Mouse (Mus musculus) hindbrain, embryonic 11.5 days (tissue): Measurements from ENCODE around the gene Orc5. TPM values are rescaled to one million over a fixed set of nuclear protein-coding genes. Genes with fewer than 3 reads are reported as not detected.

ENCODE experiments used
- ATAC-seq: fragments of 200-750 bp; cut with Nextera tagmentation; 2 replicates; pipeline ENCODE4 v1.8.0; 2017; ENCODE audit warnings: mild to moderate bottlenecking, moderate TSS enrichment, moderate library complexity; ENCODE audit not compliant: low FRiP score
- DNase-seq: peaks from one replicate; pipeline ENCODE4 v3.0.0-alpha.2; 2015; ENCODE audit warnings: low spot score
- H3K27ac ChIP-seq: fragments of 300-500 bp; sonication (generic); 2 replicates; pipeline ENCODE4 v1.5.1; 2014; ENCODE audit warnings: mild to moderate bottlenecking, low read depth, low read length
- H3K27me3 ChIP-seq: fragments of 300-500 bp; sonication (generic); 2 replicates; pipeline ENCODE4 v1.6.1; 2014; ENCODE audit warnings: mild to moderate bottlenecking, low read length, moderate library complexity, mixed read lengths; ENCODE audit not compliant: control insufficient read depth, insufficient read depth
- H3K36me3 ChIP-seq: fragments of 300-500 bp; sonication (generic); 2 replicates; pipeline ENCODE4 v1.6.1; 2014; ENCODE audit warnings: mild to moderate bottlenecking, low read length, moderate library complexity, mixed read lengths; ENCODE audit not compliant: control insufficient read depth, insufficient read depth
- H3K4me1 ChIP-seq: fragments of 300-500 bp; sonication (generic); replicated peaks from 2 replicates; pipeline ENCODE4 v1.6.1; 2014; ENCODE audit warnings: low read length, mixed read lengths; ENCODE audit not compliant: control insufficient read depth, insufficient read depth
- H3K4me2 ChIP-seq: fragments of 300-500 bp; sonication (generic); replicated peaks from 2 replicates; pipeline ENCODE4 v1.6.1; 2014; ENCODE audit warnings: mild to moderate bottlenecking, low read depth, low read length
- H3K4me3 ChIP-seq: fragments of 300-500 bp; sonication (generic); 2 replicates; pipeline ENCODE4 v1.5.1; 2014; ENCODE audit warnings: low read depth, low read length
- H3K9ac ChIP-seq: fragments of 300-500 bp; sonication (generic); 2 replicates; pipeline ENCODE4 v1.6.1; 2014; ENCODE audit warnings: low read depth, low read length
- H3K9me3 ChIP-seq: fragments of 300-500 bp; sonication (generic); 2 replicates; pipeline ENCODE4 v1.6.1; 2016; ENCODE audit warnings: low read length; ENCODE audit not compliant: control insufficient read depth
- WGBS: fragments of 180-500 bp; shearing (Covaris S2); extraction: QIAGEN DNeasy Blood & Tissue Kit; methylation state at CpG from one replicate; pipeline ENCODE4 v1.1.7; 2014; 5-methylcytosine and 5-hydroxymethylcytosine counted together
- polyA plus RNA-seq: library from polyadenylated mRNA; unstranded; fragments of >200 nt; fragmentation: Nextera tagmentation; extraction: Ambion mirVana; gene quantifications from 2 replicates; pipeline ENCODE4 v1.2.1, GENCODE M21; 2014

Gene Orc5
- polyA plus RNA-seq, 1 experiment from 2014 or later, result 48.2 TPM

GRCm38 (mm10) chr5:22572881-22573280 lies 22.7 kb upstream of the Orc5 start:
- Histone ChIP-seq H3K27ac (no peak overlapping the region), H3K9ac (no peak overlapping the region), H3K4me1 (no peaks in the 10 kb centered on the region), H3K4me2 (no peak overlapping the region), H3K27me3 (no peaks in the 10 kb centered on the region), H3K9me3 (no peaks in the 10 kb centered on the region), H3K36me3 (no peaks in the 10 kb centered on the region), H3K4me3 (no peak overlapping the region)
- DNase-seq (no peak), ATAC-seq (no peak)
- WGBS, result 95% methylated on average over 6 of the region's 6 CpGs

DNA sequence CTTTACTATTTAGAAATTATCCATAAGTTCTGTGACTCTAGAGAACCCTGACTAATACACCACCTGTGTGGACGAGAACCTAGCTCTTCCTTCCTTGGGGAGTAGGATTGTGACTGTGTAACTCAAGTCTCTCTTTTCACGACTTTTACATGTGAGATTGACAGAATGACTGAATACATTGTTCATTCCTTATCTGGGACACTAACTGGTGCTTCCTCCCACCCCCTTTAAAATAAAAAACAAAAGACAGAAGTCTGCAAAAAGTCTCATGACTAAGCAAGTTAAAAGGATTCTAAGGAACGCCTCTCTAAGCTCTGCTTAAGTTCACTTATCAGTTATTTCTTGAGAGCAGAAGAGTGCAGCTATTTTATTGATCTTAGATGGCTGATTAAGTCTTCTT lies 22.2 kb upstream of the Orc5 start:
- Histone ChIP-seq H3K9me3 (no peaks in the 10 kb centered on the region), H3K27me3 (no peaks in the 10 kb centered on the region), H3K4me2 (no peak overlapping the region), H3K4me1 (no peaks in the 10 kb centered on the region), H3K4me3 (no peak overlapping the region), H3K36me3 (no peaks in the 10 kb centered on the region), H3K9ac (no peak overlapping the region), H3K27ac (no peak overlapping the region)
- WGBS, result 84% methylated on average over 3 of the region's 3 CpGs
- DNase-seq (no peak), ATAC-seq (no peak)

GRCm38 (mm10) chr5:22565708-22566107 lies 15.5 kb upstream of the Orc5 start:
- no peak overlapping the region for H3K4me3 ChIP-seq
- H3K9ac ChIP-seq, result no peak overlapping the region
- H3K36me3 ChIP-seq, result no peaks in the 10 kb centered on the region
- H3K27ac ChIP-seq, result no peak overlapping the region
- H3K27me3 ChIP-seq, result no peaks in the 10 kb centered on the region
- DNase-seq, result no peak
- no peak for ATAC-seq
- no peaks in the 10 kb centered on the region for H3K9me3 ChIP-seq
- H3K4me2 ChIP-seq, result no peak overlapping the region
- WGBS, result 84% methylated on average over 2 of the region's 2 CpGs
- H3K4me1 ChIP-seq, result no peaks in the 10 kb centered on the region

GRCm38 (mm10) chr5:22559801-22560200 lies 9.6 kb upstream of the Orc5 start:
- Histone ChIP-seq H3K9ac (no peak overlapping the region), H3K4me3 (no peak overlapping the region), H3K4me1 (no peaks in the 10 kb centered on the region), H3K27ac (no peak overlapping the region), H3K4me2 (no peak overlapping the region), H3K9me3 (no peaks in the 10 kb centered on the region), H3K27me3 (no peaks in the 10 kb centered on the region), H3K36me3 (no peaks in the 10 kb centered on the region)
- DNase-seq (no peak), ATAC-seq (no peak)
- WGBS, result 76% methylated on average over 2 of the region's 2 CpGs

GRCm38 (mm10) chr5:22557491-22558113 lies 7.4 kb upstream of the Orc5 start:
- Histone ChIP-seq H3K27me3 (no peaks in the 10 kb centered on the region), H3K9ac (no peak overlapping the region), H3K4me2 (no peak overlapping the region), H3K4me3 (no peak overlapping the region), H3K36me3 (no peaks in the 10 kb centered on the region), H3K27ac (no peak overlapping the region), H3K9me3 (no peaks in the 10 kb centered on the region), H3K4me1 (no peaks in the 10 kb centered on the region)
- 93% methylated on average over 4 of the region's 4 CpGs for WGBS
- no peak for DNase-seq
- no peak for ATAC-seq

DNA sequence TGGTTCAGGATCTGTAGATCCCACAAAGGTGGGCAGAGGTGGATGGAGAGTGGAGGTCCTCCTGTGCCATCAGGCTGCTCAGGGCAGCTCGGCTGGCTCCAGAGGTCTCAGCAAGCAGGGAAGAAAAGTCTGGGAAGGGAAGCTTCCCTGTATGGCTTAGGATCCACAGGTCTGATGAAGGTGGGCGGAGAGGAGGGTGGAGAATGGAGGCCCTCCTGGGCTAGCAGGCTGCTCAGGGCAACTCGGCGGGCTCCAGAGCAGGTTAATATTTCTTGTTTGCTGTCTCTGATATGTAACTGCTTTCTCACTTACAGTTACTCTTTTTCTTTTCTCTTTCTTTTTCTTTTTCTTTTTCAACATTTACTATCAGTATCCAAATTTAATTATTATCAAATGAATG lies 6.5 kb upstream of the Orc5 start:
- Histone ChIP-seq H3K36me3 (no peaks in the 10 kb centered on the region), H3K9me3 (no peaks in the 10 kb centered on the region), H3K9ac (no peak overlapping the region), H3K4me2 (no peak overlapping the region), H3K4me3 (no peak overlapping the region), H3K27me3 (no peaks in the 10 kb centered on the region), H3K4me1 (no peaks in the 10 kb centered on the region), H3K27ac (no peak overlapping the region)
- WGBS, result 91% methylated on average over 4 of the region's 4 CpGs
- no peak for DNase-seq
- no peak for ATAC-seq

DNA sequence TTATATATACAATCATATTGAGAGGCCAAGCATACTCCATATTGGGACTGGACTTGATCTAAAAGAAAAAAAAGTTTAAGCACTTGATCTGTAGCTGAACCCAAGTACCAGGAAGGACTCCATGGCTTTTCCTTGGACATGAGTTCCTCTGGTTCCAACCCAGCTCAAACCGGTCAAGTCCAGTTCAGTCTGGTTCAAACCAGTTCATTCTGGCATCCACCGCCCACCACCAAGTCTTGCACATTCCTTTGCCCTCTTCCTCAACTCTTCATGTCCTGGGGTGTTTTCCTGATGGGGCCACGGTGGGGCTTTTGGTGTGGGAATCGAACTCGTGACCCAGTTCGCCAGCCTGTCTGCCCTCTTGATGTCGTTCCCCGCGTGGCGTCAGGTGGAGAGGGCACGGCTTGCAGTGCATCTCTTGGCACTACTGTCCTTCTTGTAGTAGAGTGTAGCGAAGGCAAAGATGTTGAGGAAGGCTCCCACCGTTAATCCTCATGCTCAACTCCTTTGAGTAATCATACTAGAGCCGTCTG lies 2.1 kb upstream of the Orc5 start:
- H3K9ac ChIP-seq, result no peak overlapping the region
- H3K4me3 ChIP-seq, result no peak overlapping the region
- ATAC-seq, result no peak
- H3K4me2 ChIP-seq, result no peak overlapping the region
- H3K27me3 ChIP-seq, result no peaks in the 10 kb centered on the region
- 95% methylated on average over 14 of the region's 14 CpGs for WGBS
- no peaks in the 10 kb centered on the region for H3K4me1 ChIP-seq
- no peak overlapping the region for H3K27ac ChIP-seq
- no peak for DNase-seq
- no peaks in the 10 kb centered on the region for H3K9me3 ChIP-seq
- no peaks in the 10 kb centered on the region for H3K36me3 ChIP-seq

DNA sequence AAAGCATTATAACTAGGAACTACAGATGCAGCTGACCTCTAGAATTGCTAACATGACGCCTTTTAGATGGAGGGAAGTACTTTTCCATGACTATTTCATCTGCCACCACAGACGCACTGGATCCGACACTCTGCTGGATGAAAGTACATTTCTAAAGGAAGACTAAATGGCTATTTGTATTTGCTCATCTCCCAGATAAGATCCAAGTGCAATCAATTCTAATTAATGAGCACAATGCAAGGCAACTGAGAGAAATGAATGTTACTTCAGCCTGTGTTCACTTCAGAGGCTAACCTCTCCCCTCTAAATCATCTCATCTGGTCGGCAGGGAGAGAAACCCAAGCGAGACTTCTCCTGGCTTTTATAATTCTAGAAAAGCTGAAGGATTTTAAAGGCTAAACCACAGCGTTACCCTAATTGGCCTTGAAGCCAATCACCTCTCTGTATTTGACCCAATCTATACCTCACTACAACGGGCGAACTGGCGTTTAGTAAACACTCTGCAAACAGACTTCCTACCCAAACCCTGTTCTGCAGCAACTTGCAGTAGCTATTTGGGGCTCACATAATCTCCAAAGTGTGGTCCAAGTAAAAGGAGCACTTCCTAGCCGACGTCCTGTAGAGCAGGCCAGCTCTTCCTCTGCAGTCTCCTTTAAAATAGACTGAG lies 730 bp downstream of the Orc5 start:
- no peaks in the 10 kb centered on the region for H3K9me3 ChIP-seq
- H3K4me1 ChIP-seq, result no peaks in the 10 kb centered on the region
- WGBS, result 19% methylated on average over 11 of the region's 11 CpGs
- peak; percentile 38; the same call in 1 of the 2 replicates for ATAC-seq
- H3K36me3 ChIP-seq, result 0 out of 2 replicates have a peak, but pooled peaks cover 5% of the 10 kb centered on the region
- DNase-seq, result no peak
- peak overlapping the region; percentile 62 for H3K4me3 ChIP-seq
- no peaks in the 10 kb centered on the region for H3K27me3 ChIP-seq
- peak overlapping the region; percentile 56 for H3K4me2 ChIP-seq
- peak overlapping the region; percentile 65 for H3K9ac ChIP-seq
- peak overlapping the region; percentile 30 for H3K27ac ChIP-seq
